Mouse (Mus musculus): ENCODE measurements around the gene Cnppd1. TPM values are rescaled to one million over a fixed set of nuclear protein-coding genes. Genes with fewer than 3 reads are reported as not detected.

The Cnppd1 gene
- polyA plus RNA-seq, 1 experiment from 2014 or later = 45.6 TPM

DNA sequence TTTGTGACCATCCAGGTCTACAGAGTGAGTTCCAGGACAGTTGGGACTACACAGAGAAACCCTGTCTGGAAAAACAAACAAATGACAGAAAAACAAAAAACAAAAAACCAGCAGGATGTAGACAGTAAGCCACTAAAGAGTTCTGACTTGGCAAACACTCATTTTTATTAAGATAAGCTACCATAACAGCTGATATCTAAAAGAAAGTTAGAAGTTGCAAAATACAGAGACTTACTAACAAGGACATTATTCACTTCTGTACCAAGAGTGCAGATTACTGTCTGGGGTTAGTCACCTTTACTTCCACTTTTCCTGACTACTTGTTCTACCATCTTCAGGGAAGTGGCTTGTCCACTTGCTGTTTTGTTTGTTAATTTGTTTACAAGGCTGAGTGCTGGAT, 16.5 kb upstream of the Cnppd1 start:
- H3K4me1 ChIP-seq (replicated peaks; ENCODE audit: control insufficient read depth, insufficient read depth, low read length) = no peaks in the 10 kb centered on the region
- H3K27ac ChIP-seq (ENCODE audit: low read depth, low read length) = no peak overlapping the region
- no peak overlapping the region for H3K4me3 ChIP-seq (ENCODE audit: low read depth, low read length)
- H3K4me2 ChIP-seq (replicated peaks; ENCODE audit: low read depth) = no peak overlapping the region
- H3K9ac ChIP-seq (ENCODE audit: low read depth, low read length) = no peak overlapping the region
- no peak for TF ChIP-seq CTCF (IDR thresholded peaks at IDR 0.05; ENCODE audit: low read depth)
- ATAC-seq = no peak
- no peaks in the 10 kb centered on the region for H3K27me3 ChIP-seq (replicated peaks; ENCODE audit: control insufficient read depth, insufficient read depth, low read length)
- no peaks in the 10 kb centered on the region for H3K9me3 ChIP-seq (ENCODE audit: control insufficient read depth)
- no peaks in the 10 kb centered on the region for H3K36me3 ChIP-seq (ENCODE audit: control insufficient read depth, insufficient read depth)

DNA sequence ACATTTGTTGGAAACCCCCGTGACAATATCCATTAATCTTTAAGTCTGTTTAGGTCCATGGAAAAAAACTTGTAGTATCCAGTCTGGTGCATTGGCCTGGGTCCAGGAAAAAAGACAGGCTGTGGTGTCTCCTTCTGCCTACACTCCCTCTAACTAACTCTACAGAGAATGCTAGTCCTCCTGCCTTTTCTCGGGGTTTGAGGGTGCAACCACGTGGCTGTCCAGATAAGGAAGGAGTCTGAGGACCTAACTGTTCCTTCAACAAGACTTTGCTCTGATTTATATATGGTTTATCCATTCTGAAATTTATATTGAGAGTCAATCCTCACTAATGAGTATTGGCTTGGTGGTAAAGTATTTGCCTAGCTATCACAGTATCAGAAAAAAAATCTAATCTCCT, 13.3 kb upstream of the Cnppd1 start:
- Histone ChIP-seq H3K4me1 (replicated peaks; ENCODE audit: control insufficient read depth, insufficient read depth, low read length) (no peaks in the 10 kb centered on the region), H3K36me3 (ENCODE audit: control insufficient read depth, insufficient read depth) (no peaks in the 10 kb centered on the region), H3K9me3 (ENCODE audit: control insufficient read depth) (no peaks in the 10 kb centered on the region), H3K4me2 (replicated peaks; ENCODE audit: low read depth) (no peak overlapping the region), H3K27me3 (replicated peaks; ENCODE audit: control insufficient read depth, insufficient read depth, low read length) (no peaks in the 10 kb centered on the region), H3K27ac (ENCODE audit: low read depth, low read length) (no peak overlapping the region), H3K9ac (ENCODE audit: low read depth, low read length) (no peak overlapping the region), H3K4me3 (ENCODE audit: low read depth, low read length) (no peak overlapping the region)
- TF ChIP-seq CTCF (IDR thresholded peaks at IDR 0.05; ENCODE audit: low read depth) = no peak
- ATAC-seq = no peak
- 46% methylated on average over 3 of the region's 3 CpGs for WGBS

DNA sequence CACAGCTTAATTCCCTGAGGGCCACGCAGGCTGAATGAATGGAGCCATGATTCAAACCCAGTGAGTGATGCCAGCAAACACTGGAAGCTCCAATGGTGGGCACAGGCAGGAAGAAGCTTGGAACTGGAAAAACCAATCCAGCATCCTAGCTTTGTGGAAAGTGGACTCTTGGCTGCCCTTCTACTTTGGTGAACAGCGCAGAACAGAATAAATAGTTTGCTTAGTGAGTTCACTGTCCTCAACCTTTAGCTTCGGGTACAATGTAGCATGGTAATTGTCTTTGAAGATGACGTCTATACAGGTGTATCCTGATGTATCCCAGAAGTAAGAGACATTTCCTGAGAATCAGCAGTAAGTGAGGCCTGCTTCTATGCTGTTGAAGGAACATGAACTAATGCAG, 6.2 kb upstream of the Cnppd1 start:
- Histone ChIP-seq H3K4me2 (replicated peaks; ENCODE audit: low read depth) (no peak overlapping the region), H3K9ac (ENCODE audit: low read depth, low read length) (no peak overlapping the region), H3K27me3 (replicated peaks; ENCODE audit: control insufficient read depth, insufficient read depth, low read length) (no peaks in the 10 kb centered on the region), H3K27ac (ENCODE audit: low read depth, low read length) (no peak overlapping the region), H3K4me1 (replicated peaks; ENCODE audit: control insufficient read depth, insufficient read depth, low read length) (no peaks in the 10 kb centered on the region), H3K36me3 (ENCODE audit: control insufficient read depth, insufficient read depth) (peaks cover 47% of the 10 kb centered on the region), H3K9me3 (ENCODE audit: control insufficient read depth) (no peaks in the 10 kb centered on the region), H3K4me3 (ENCODE audit: low read depth, low read length) (no peak overlapping the region)
- no peak for ATAC-seq
- no peak for TF ChIP-seq CTCF (IDR thresholded peaks at IDR 0.05; ENCODE audit: low read depth)
- 88% methylated on average over 4 of the region's 4 CpGs for WGBS

DNA sequence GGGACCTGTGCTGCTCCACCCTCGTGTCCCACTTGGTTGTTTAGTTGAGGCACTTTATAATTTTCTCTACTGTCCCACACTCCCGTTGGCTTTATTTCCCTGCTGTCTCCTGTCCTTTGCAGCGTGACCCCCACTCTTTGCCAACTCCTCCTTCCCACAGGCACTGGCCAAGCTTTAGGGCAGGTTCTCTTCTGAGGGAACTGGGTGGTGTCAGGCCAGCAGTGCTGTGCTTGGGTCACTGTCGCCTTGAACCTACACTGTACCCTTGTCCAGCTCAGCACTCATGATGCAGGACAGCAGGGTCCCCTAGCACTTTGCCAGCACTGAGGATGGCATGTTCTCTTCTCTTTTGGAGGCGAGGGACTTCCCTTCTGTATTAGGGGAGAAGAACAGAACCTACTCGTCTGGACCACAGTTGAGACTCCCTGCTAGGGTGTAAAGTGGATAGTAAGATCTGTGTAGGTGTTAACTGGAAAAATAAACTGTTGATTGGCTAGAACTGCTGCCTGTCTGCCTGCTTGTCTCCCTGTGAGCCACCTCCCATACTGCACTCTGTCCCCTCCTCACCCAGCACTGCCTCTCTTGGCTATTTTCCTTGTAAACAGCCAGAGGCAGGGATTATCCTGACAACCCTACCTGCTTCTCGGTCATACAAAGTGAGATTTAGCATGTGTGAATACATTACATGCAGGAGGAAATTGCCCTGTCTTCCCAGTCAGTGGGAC, 5.1 kb upstream of the Cnppd1 start:
- Histone ChIP-seq H3K27me3 (replicated peaks; ENCODE audit: control insufficient read depth, insufficient read depth, low read length) (no peaks in the 10 kb centered on the region), H3K4me1 (replicated peaks; ENCODE audit: control insufficient read depth, insufficient read depth, low read length) (no peaks in the 10 kb centered on the region), H3K4me2 (replicated peaks; ENCODE audit: low read depth) (no peak overlapping the region), H3K9ac (ENCODE audit: low read depth, low read length) (no peak overlapping the region), H3K27ac (ENCODE audit: low read depth, low read length) (no peak overlapping the region), H3K36me3 (ENCODE audit: control insufficient read depth, insufficient read depth) (peaks cover 47% of the 10 kb centered on the region), H3K9me3 (ENCODE audit: control insufficient read depth) (no peaks in the 10 kb centered on the region), H3K4me3 (ENCODE audit: low read depth, low read length) (no peak overlapping the region)
- ATAC-seq = no peak
- WGBS = 80% methylated on average over 7 of the region's 7 CpGs
- TF ChIP-seq CTCF (IDR thresholded peaks at IDR 0.05; ENCODE audit: low read depth) = no peak

DNA sequence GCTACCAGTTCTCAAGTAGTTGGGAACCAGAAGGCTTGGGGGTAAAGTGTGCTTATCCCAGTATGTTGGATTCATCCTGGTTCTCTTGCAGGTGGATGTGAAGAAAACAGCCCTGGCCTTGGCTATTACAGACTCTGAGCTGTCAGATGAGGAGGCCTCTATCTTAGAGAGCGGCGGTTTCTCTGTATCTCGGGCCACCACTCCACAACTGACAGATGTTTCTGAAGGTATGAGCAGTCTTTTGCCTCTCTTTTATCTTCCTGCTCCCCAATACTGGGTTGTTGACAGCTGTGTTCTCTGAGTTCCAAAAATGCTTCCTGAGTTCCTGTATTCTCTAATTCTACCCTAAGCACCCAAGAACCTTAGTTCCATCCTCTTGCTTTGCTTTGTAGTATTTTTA, 3.1 kb upstream of the Cnppd1 start:
- Histone ChIP-seq H3K9ac (ENCODE audit: low read depth, low read length) (no peak overlapping the region), H3K27me3 (replicated peaks; ENCODE audit: control insufficient read depth, insufficient read depth, low read length) (no peaks in the 10 kb centered on the region), H3K27ac (ENCODE audit: low read depth, low read length) (no peak overlapping the region), H3K36me3 (ENCODE audit: control insufficient read depth, insufficient read depth) (peaks cover 47% of the 10 kb centered on the region), H3K9me3 (ENCODE audit: control insufficient read depth) (no peaks in the 10 kb centered on the region), H3K4me3 (ENCODE audit: low read depth, low read length) (no peak overlapping the region), H3K4me1 (replicated peaks; ENCODE audit: control insufficient read depth, insufficient read depth, low read length) (no peaks in the 10 kb centered on the region), H3K4me2 (replicated peaks; ENCODE audit: low read depth) (no peak overlapping the region)
- 98% methylated on average over 3 of the region's 3 CpGs for WGBS
- ATAC-seq = no peak
- TF ChIP-seq CTCF (IDR thresholded peaks at IDR 0.05; ENCODE audit: low read depth) = no peak

DNA sequence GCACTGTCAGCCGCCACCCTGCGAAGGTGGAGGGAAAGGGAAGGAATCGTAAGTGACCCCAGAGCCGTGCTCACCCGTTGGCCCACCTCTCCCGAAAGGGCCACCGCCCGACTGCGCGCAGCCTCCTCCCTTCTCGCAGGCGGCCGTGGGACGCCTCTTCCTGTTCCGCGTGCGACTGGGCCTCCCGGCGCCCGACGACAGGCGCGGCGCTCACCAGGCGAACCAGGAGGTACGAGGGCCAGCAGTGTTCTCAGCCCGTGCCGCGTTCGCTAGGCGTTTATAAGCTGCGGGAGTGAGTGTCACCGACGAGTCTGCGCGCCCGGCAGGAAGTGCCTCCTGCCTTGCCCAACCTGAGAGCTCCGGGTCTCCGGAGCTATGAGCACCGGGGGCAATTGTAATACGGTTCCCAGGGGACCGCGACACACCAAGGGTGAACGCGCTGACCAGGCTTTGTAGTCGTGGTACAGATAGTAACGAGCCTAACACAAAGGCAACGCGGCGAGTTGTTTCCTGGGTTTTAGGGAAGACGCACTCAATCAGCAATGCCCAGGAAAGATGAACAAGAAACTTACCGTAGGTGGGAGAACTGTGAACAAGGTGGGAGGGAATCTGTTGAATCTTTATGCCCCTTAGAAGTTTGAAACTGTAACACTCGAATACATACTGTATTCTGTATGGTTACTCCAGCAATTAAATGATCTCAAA, 873 bp downstream of the Cnppd1 start:
- H3K4me1 ChIP-seq (replicated peaks; ENCODE audit: control insufficient read depth, insufficient read depth, low read length) = no peaks in the 10 kb centered on the region
- peak overlapping the region; percentile 88 for H3K4me2 ChIP-seq (replicated peaks; ENCODE audit: low read depth)
- peak; percentile 50 for ATAC-seq
- TF ChIP-seq CTCF (IDR thresholded peaks at IDR 0.05; ENCODE audit: low read depth) = no peak; the same call in 1 of the 2 replicates
- H3K4me3 ChIP-seq (ENCODE audit: low read depth, low read length) = peak overlapping the region; percentile 72
- peaks cover 49% of the 10 kb centered on the region for H3K36me3 ChIP-seq (ENCODE audit: control insufficient read depth, insufficient read depth)
- under 1% methylated on average over 52 of the region's 53 CpGs for WGBS
- H3K9me3 ChIP-seq (ENCODE audit: control insufficient read depth) = no peaks in the 10 kb centered on the region
- no peaks in the 10 kb centered on the region for H3K27me3 ChIP-seq (replicated peaks; ENCODE audit: control insufficient read depth, insufficient read depth, low read length)
- H3K9ac ChIP-seq (ENCODE audit: low read depth, low read length) = peak overlapping the region; percentile 76
- H3K27ac ChIP-seq (ENCODE audit: low read depth, low read length) = peak overlapping the region; percentile 96

Data from intestine, postnatal 0 days (tissue).